Mouse (Mus musculus): ENCODE results near the gene Smagp.

Gene Smagp

GRCm38 (mm10) chr15:100665411-100666218, 28.9 kb upstream of the Smagp start:
- in situ Hi-C loops (cut with MboI, MseI) = loop anchor here in 1 of 2 experiments (5.0 kb wide), 1 partner anchor 128 kb away; no protein-coding TSS in a partner anchor

- in situ Hi-C loops (cut with MboI, MseI) = loop anchor here in 1 of 2 experiments (5.0 kb wide), 1 partner anchor 128 kb away; no protein-coding TSS in a partner anchor
Measured at GRCm38 (mm10) chr15:100664813-100665274, 28.1 kb upstream of the Smagp start.

GRCm38 (mm10) chr15:100660805-100661204, 24.1 kb upstream of the Smagp start:
- in situ Hi-C loops (cut with MboI, MseI) = no loop called here

GRCm38 (mm10) chr15:100660306-100660705, 23.6 kb upstream of the Smagp start:
- in situ Hi-C loops (cut with MboI, MseI) = no loop called here

GRCm38 (mm10) chr15:100655201-100655600, 18.5 kb upstream of the Smagp start:
- in situ Hi-C loops (cut with MboI, MseI) = no loop called here

- in situ Hi-C loops (cut with MboI, MseI) = no loop called here
Measured at GRCm38 (mm10) chr15:100654271-100654670, 17.5 kb upstream of the Smagp start.

DNA sequence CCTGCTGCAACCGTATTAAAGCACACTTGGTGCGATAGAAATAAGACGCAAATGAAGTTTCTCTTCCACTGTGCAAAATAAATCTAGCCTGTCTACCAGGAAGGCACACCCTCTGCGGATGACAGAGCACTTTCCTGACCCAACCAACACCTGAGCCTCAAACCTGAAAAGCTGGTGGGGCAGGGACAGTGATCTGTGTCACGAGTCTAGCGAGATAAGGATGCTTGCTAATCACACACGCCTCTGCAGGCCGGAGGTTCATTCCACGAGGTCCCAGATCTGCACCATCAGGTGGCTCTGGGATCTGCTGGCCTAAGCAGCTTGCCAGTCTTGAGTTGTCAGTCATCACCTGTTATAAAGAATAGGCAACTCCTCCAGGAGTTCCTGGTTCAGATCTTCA, 14.9 kb upstream of the Smagp start:
- in situ Hi-C loops (cut with MboI, MseI) = no loop called here

- in situ Hi-C loops (cut with MboI, MseI) = no loop called here
Measured at GRCm38 (mm10) chr15:100650111-100650510, 13.4 kb upstream of the Smagp start.

DNA sequence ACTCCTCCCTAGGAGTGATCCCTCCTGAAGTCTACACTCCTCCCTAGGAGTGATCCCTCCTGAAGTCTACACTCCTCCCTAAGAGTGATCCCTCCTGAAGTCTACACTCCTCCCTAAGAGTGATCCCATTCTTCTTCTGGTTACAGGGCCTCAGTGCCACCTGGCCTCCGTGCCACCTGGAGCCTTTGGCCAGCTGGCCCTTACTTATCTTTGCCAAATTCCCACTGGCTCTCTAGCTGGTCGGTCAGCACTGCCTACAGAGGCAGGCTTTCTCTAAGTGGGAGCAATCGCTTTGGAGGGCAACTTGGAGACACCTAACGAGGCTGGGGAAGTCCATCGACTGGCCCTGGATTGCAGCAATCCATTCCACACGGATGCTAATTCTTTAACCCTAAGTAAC, 9.4 kb upstream of the Smagp start:
- in situ Hi-C loops (cut with MboI, MseI) = no loop called here

DNA sequence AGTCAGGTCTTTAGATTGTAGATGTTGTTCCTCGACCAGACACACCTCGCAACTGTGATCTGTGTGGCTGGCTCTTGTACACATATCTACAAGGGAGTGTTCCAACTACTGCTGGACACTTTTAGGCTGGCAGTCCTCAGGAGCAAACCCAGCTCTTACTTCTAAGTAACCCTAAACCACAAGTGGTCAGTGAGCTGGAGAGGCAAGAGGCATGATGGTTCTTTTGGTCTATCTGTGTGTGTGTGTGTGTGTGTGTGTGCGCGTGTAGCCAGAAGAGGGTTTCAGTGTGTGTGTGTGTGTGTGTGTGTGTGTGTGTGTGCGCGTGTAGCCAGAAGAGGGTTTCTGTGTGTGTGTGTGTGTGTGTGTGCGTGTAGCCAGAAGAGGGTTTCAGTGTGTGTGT, 5.7 kb upstream of the Smagp start:
- in situ Hi-C loops (cut with MboI, MseI) = no loop called here

- in situ Hi-C loops (cut with MboI, MseI) = no loop called here
Measured at GRCm38 (mm10) chr15:100641226-100641810, 4.6 kb upstream of the Smagp start.

GRCm38 (mm10) chr15:100639972-100640750, 3.4 kb upstream of the Smagp start:
- in situ Hi-C loops (cut with MboI, MseI) = no loop called here

GRCm38 (mm10) chr15:100637661-100638060, 921 bp upstream of the Smagp start:
- in situ Hi-C loops (cut with MboI, MseI) = no loop called here

GRCm38 (mm10) chr15:100635851-100636645, 692 bp downstream of the Smagp start:
- in situ Hi-C loops (cut with MboI, MseI) = no loop called here

- in situ Hi-C loops (cut with MboI, MseI) = no loop called here
Measured at GRCm38 (mm10) chr15:100635239-100635638, 1.5 kb downstream of the Smagp start.

DNA sequence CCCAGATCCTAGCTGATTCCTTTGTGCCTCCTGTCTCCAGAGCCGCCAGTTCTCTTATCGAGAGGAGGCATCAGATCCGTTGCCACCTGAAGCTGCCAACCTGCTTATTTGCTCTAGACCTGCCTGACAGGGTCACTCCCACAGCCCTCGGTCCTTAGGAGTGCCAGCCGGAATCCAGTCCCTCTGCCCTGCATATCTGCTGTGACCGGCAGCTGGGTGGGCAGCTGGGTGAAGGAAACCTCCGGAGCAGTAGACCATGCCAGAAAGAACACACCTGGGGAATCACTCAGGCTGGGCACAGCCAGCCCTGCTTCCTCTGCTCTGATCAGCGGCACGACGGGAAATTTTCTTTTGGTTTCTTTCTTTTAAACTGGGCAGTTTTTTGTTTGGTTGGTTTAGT, 3.4 kb downstream of the Smagp start:
- in situ Hi-C loops (cut with MboI, MseI) = no loop called here

- in situ Hi-C loops (cut with MboI, MseI) = no loop called here
Measured at GRCm38 (mm10) chr15:100632323-100632722, 4.4 kb downstream of the Smagp start.

GRCm38 (mm10) chr15:100631454-100632170, 5.1 kb downstream of the Smagp start:
- in situ Hi-C loops (cut with MboI, MseI) = no loop called here

- in situ Hi-C loops (cut with MboI, MseI) = no loop called here
Measured at GRCm38 (mm10) chr15:100630126-100630525, 6.6 kb downstream of the Smagp start.

DNA sequence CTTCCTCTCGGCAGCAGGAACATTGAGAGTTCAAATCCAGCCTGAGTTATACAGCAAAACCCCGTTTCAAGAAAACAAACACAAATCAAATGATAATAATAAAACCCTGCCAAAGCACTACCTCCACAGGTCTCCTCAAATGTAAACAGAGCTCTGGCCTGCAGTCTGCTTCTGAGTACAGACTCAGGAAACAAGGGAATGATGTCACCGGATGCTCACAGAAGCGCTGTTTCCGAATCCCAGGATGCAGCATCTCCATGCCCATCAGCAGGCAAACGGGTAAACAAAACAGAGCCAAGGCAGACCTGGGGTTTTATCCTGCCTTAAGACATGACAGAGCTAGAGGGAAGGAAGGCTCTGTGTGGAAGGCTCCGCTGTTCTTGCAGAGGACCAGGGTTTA, 7.9 kb downstream of the Smagp start:
- in situ Hi-C loops (cut with MboI, MseI) = no loop called here

Measured in T-helper 17 cell (primary cell).